ENCODE assay signal across 8 mouse cellular contexts in the genomic region with DNA sequence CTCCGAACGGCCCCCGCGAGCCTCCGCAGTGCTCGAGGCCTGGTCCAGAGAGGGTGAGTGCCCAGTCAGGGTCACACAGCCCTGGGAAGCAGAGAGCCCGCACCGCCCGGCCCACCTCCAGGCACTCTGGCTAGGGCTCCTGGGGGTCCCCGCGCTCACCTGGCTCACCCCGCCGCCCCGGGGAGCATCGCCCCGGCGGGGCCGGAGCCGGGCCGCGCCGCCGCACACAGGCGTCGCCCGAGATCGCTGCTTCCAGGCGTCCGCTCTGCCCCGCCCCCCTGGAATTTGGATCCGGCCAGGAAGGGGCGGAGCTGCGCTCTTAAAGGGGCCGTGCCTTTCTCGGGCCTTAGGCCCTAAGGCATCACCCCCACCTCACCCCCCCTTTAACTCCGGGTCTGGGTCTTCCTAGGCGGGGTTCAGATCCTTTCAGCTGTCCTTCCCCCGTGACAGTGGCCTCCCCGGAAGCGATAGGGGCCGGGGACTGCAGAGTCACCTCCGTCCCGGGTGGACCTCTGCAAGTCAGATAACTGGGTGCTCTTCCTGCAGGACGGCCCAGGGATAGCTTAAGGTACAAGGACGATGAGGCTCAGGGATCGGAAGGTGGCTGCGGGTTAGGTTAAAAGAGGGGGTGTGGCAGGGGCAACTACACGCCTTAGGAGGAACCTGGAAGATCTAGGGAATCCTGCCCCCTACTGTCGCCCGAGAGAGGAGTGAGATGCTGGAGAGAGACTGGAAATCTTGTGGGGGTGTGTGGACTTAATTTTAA. TPM values are rescaled to one million over a fixed set of nuclear protein-coding genes. Genes with fewer than 3 reads are reported as not detected.
A peak's percentile ranks its signal among the peaks of the same experiment; 100 is the strongest.
DNase-seq lines count a peak whose midpoint lies in the region; ATAC-seq and TF ChIP-seq lines count a peak whose summit lies in the region.

TSS of gene Gas2l1 (minus strand) at position 272 of the 766 bp plus-strand sequence.

- 0 out of 2 replicates have a peak, but pooled peaks have one; percentile 4 for TF ChIP-seq POLR2A in limb, embryonic 14.5 days (IDR thresholded peaks at IDR 0.05; ENCODE audit: borderline replicate concordance, extremely low read depth, insufficient read depth, insufficient read length)

- peak within 1 kb of the TSS; percentile 86 for H3K4me2 ChIP-seq in embryonic facial prominence, embryonic 11.5 days (ENCODE audit: low read depth, low read length)
- H3K4me2 ChIP-seq in limb, embryonic 14.5 days (replicated peaks; ENCODE audit: low read depth, low read length, severe bottlenecking) = peak within 1 kb of the TSS; percentile 85
- peak within 1 kb of the TSS; percentile 79 for H3K4me2 ChIP-seq in midbrain, embryonic 16.5 days (ENCODE audit: low read length)

- ATAC-seq in embryonic facial prominence, embryonic 11.5 days (replicated peaks; ENCODE audit: insufficient number of reproducible peaks, low FRiP score, low TSS enrichment, low read depth) = peak; percentile 67
- peak; percentile 43 for ATAC-seq in granulocyte monocyte progenitor cell, adult 5-6 weeks (replicated peaks; ENCODE audit: poor library complexity, severe bottlenecking)
- ATAC-seq in limb, embryonic 14.5 days (ENCODE audit: low FRiP score, low read depth) = peak; percentile 89
- peak; percentile 85 for ATAC-seq in midbrain, embryonic 16.5 days

- H3K27ac ChIP-seq in embryonic facial prominence, embryonic 11.5 days (replicated peaks; ENCODE audit: low read depth, low read length) = no peak within 1 kb of the TSS
- no peak within 1 kb of the TSS for H3K27ac ChIP-seq in limb, embryonic 14.5 days (replicated peaks; ENCODE audit: low read depth, low read length)
- peak within 1 kb of the TSS; percentile 31; the same call in 1 of the 2 replicates for H3K27ac ChIP-seq in midbrain, embryonic 16.5 days (ENCODE audit: low read length)

- H3K4me3 ChIP-seq in embryonic facial prominence, embryonic 11.5 days (ENCODE audit: low read depth, low read length) = peak within 1 kb of the TSS; percentile 56
- peak within 1 kb of the TSS; percentile 81 for H3K4me3 ChIP-seq in limb, embryonic 14.5 days (replicated peaks; ENCODE audit: low read length)
- peak within 1 kb of the TSS; percentile 70 for H3K4me3 ChIP-seq in midbrain, embryonic 16.5 days (ENCODE audit: low read depth, low read length)

- peaks cover 14% of the 10 kb centered on the region for H3K4me1 ChIP-seq in embryonic facial prominence, embryonic 11.5 days (ENCODE audit: control insufficient read depth, insufficient read depth, low read length)
- H3K4me1 ChIP-seq in limb, embryonic 14.5 days (ENCODE audit: control insufficient read depth, insufficient read depth, low read length) = peaks cover 31% of the 10 kb centered on the region
- peaks cover 30% of the 10 kb centered on the region for H3K4me1 ChIP-seq in midbrain, embryonic 16.5 days (ENCODE audit: control insufficient read depth, insufficient read depth, low read length)

- peaks cover 42% of the 10 kb centered on the region for H3K27me3 ChIP-seq in embryonic facial prominence, embryonic 11.5 days (ENCODE audit: control insufficient read depth, insufficient read depth, low read length)
- peaks cover 37% of the 10 kb centered on the region for H3K27me3 ChIP-seq in limb, embryonic 14.5 days (ENCODE audit: control insufficient read depth, insufficient read depth, low read length)
- peaks cover 33% of the 10 kb centered on the region for H3K27me3 ChIP-seq in midbrain, embryonic 16.5 days (ENCODE audit: control insufficient read depth, insufficient read depth, low read depth, low read length)

- WGBS in embryonic facial prominence, embryonic 11.5 days = under 1% methylated on average over 33 of the region's 50 CpGs
- WGBS in limb, embryonic 14.5 days = under 1% methylated on average over 37 of the region's 50 CpGs
- WGBS in midbrain, embryonic 16.5 days = under 1% methylated on average over 45 of the region's 50 CpGs

- peaks cover 12% of the 10 kb centered on the region for H3K36me3 ChIP-seq in embryonic facial prominence, embryonic 11.5 days (replicated peaks; ENCODE audit: control insufficient read depth, insufficient read depth, low read depth, low read length)
- peaks cover 45% of the 10 kb centered on the region for H3K36me3 ChIP-seq in limb, embryonic 14.5 days (ENCODE audit: control insufficient read depth, insufficient read depth, low read length)
- H3K36me3 ChIP-seq in midbrain, embryonic 16.5 days (ENCODE audit: control insufficient read depth, insufficient read depth, low read length) = peaks cover 15% of the 10 kb centered on the region

- peak; percentile 93 for DNase-seq in 416B (ENCODE audit: low read depth)
- peak; percentile 93 for DNase-seq in adrenal gland, postnatal 25 days
- peak; percentile 92 for DNase-seq in embryonic facial prominence, embryonic 11.5 days (ENCODE audit: low spot score)
- DNase-seq in kidney, adult 11 months = peak; percentile 86
- DNase-seq in limb, embryonic 14.5 days (ENCODE audit: low spot score) = peak; percentile 87
- peak; percentile 53 to 67 for DNase-seq in spleen, postnatal 36 days (ENCODE audit: low spot score in 2 of 2)

- H3K9me3 ChIP-seq in embryonic facial prominence, embryonic 11.5 days (replicated peaks; ENCODE audit: control insufficient read depth, low read length) = no peaks in the 10 kb centered on the region
- no peaks in the 10 kb centered on the region for H3K9me3 ChIP-seq in limb, embryonic 14.5 days (ENCODE audit: control insufficient read depth, low read length)
- no peaks in the 10 kb centered on the region for H3K9me3 ChIP-seq in midbrain, embryonic 16.5 days (replicated peaks; ENCODE audit: control insufficient read depth, low read length, poor library complexity, severe bottlenecking)

- peak within 1 kb of the TSS; percentile 47 for H3K9ac ChIP-seq in embryonic facial prominence, embryonic 11.5 days (replicated peaks; ENCODE audit: low read length)
- H3K9ac ChIP-seq in limb, embryonic 14.5 days (ENCODE audit: low read depth, low read length, severe bottlenecking) = peak within 1 kb of the TSS; percentile 70
- peak within 1 kb of the TSS; percentile 77 for H3K9ac ChIP-seq in midbrain, embryonic 16.5 days (ENCODE audit: low read depth, low read length)

RNA-seq across cellular contexts. Expression of gene Gas2l1, which starts in this region (rescaled TPM):
- 42.4 and 46.1 TPM in 2 replicates for total RNA-seq in adrenal gland, postnatal 25 days (2021)
- 24.1 and 27.8 TPM in 2 replicates for polyA plus RNA-seq in embryonic facial prominence, embryonic 11.5 days (2014; fragmentation: Nextera tagmentation; extraction: Ambion mirVana)
- 1.0 TPM in 1 of 2 replicates, not detected in the other for total RNA-seq in granulocyte monocyte progenitor cell, adult 5-6 weeks (2014; fragmentation: Nextera tagmentation)
- total RNA-seq in granulocyte monocyte progenitor cell, adult 5-6 weeks (2017) = 1.2 and 1.3 TPM in 2 replicates
- 41.4 and 54.1 TPM in 2 replicates for polyA plus RNA-seq in limb, embryonic 14.5 days (2012; rRNA removed)
- 38.0 and 43.9 TPM in 2 replicates for polyA plus RNA-seq in limb, embryonic 14.5 days (2014; fragmentation: Nextera tagmentation; extraction: Ambion mirVana)
- 19.5 and 20.6 TPM in 2 replicates for polyA plus RNA-seq in midbrain, embryonic 16.5 days (2015; fragmentation: Nextera tagmentation; extraction: Ambion mirVana)

Comparison
In these comparisons a context has a peak if more than half of its experiments do, and no peak if none do; other contexts are left out.
1. RNA of gene Gas2l1 (total RNA-seq): 42.4 to 46.1 TPM in adrenal gland, postnatal 25 days; 1.0 to 1.3 TPM in granulocyte monocyte progenitor cell, adult 5-6 weeks; every median in the first group is over 10 times any median in the second.
2. Peak in every context shown above with its lines, with median percentiles within 50 percentile points of each other: DNase-seq, ATAC-seq, H3K4me2 ChIP-seq, H3K4me3 ChIP-seq and H3K9ac ChIP-seq.